In genomic region chr12:108003483-108003882, GRCm38 (mm10) we compare ENCODE assay signal across 8 mouse cellular contexts. TPM values are rescaled to one million over a fixed set of nuclear protein-coding genes. Genes with fewer than 3 reads are reported as not detected.
DNase-seq lines count a peak whose midpoint lies in the region; ATAC-seq and TF ChIP-seq lines count a peak whose summit lies in the region.

TSS of gene Bcl11b (minus strand) at chr12:108003602.

- ATAC-seq in embryonic facial prominence, embryonic 13.5 days (ENCODE audit: insufficient number of reproducible peaks, insufficient read depth, low FRiP score, low TSS enrichment, low read depth): no peak
- ATAC-seq in intestine, embryonic 14.5 days (replicated peaks; ENCODE audit: low FRiP score, low TSS enrichment, low read depth): peak; percentile 29; the same call in 1 of the 2 replicates
- ATAC-seq in midbrain, embryonic 12.5 days (ENCODE audit: low FRiP score, low read depth): no peak

- peak within 1 kb of the TSS; percentile 100 for H3K9ac ChIP-seq in embryonic facial prominence, embryonic 13.5 days
- H3K9ac ChIP-seq in intestine, embryonic 14.5 days (ENCODE audit: low read length): peak within 1 kb of the TSS; percentile 74
- peak within 1 kb of the TSS; percentile 90 for H3K9ac ChIP-seq in midbrain, embryonic 12.5 days (replicated peaks)

- intact Hi-C loops in left cerebral cortex, adult 2 months (cut with DNase I): loop anchor here (5.0 kb wide), 2 partner anchors 1526 to 1626 kb away; no protein-coding TSS in a partner anchor

- no peak for TF ChIP-seq CTCF in left cerebral cortex, adult 2 months (IDR thresholded peaks at IDR 0.05)

- H3K27ac ChIP-seq in left cerebral cortex, adult 2 months: peak within 1 kb of the TSS; percentile 84
- peak within 1 kb of the TSS; percentile 100 for H3K27ac ChIP-seq in embryonic facial prominence, embryonic 13.5 days
- H3K27ac ChIP-seq in intestine, embryonic 14.5 days (ENCODE audit: low read depth): peak within 1 kb of the TSS; percentile 92
- H3K27ac ChIP-seq in midbrain, embryonic 12.5 days (replicated peaks): peak within 1 kb of the TSS; percentile 95

- no peaks in the 10 kb centered on the region for H3K9me3 ChIP-seq in embryonic facial prominence, embryonic 13.5 days
- H3K9me3 ChIP-seq in intestine, embryonic 14.5 days (ENCODE audit: control insufficient read depth, low read length): no peaks in the 10 kb centered on the region
- no peaks in the 10 kb centered on the region for H3K9me3 ChIP-seq in midbrain, embryonic 12.5 days

- 0% methylated on average over 19 of the region's 19 CpGs for WGBS in embryonic facial prominence, embryonic 13.5 days
- under 1% methylated on average over 19 of the region's 19 CpGs for WGBS in intestine, embryonic 14.5 days
- WGBS in midbrain, embryonic 12.5 days: under 1% methylated on average over 16 of the region's 19 CpGs

- peak within 1 kb of the TSS; percentile 93 for H3K4me2 ChIP-seq in embryonic facial prominence, embryonic 13.5 days
- H3K4me2 ChIP-seq in intestine, embryonic 14.5 days (ENCODE audit: low read length): peak within 1 kb of the TSS; percentile 93
- H3K4me2 ChIP-seq in midbrain, embryonic 12.5 days (replicated peaks): peak within 1 kb of the TSS; percentile 70

- H3K27me3 ChIP-seq in embryonic facial prominence, embryonic 13.5 days: no peaks in the 10 kb centered on the region
- H3K27me3 ChIP-seq in intestine, embryonic 14.5 days (replicated peaks; ENCODE audit: control insufficient read depth, insufficient read depth, low read length): peaks cover 16% of the 10 kb centered on the region; the same call in 1 of the 2 replicates
- peaks cover 22% of the 10 kb centered on the region for H3K27me3 ChIP-seq in midbrain, embryonic 12.5 days

- DNase-seq in left cerebral cortex, adult 2 months (ENCODE audit: extremely low spot score in 1 of 2, low spot score in 2 of 2): no peak
- no peak for DNase-seq in left cerebral cortex, adult 9 months (ENCODE audit: low spot score in 2 of 2)
- no peak for DNase-seq in intestine, embryonic 14.5 days (ENCODE audit: low spot score)
- DNase-seq in adrenal gland, adult 18-20 months (ENCODE audit: low spot score in 2 of 2): no peak
- no peak for DNase-seq in spleen, postnatal 36 days (ENCODE audit: low spot score in 2 of 2)
- DNase-seq in embryo, embryonic 9.5 days (ENCODE audit: extremely low spot score): no peak

- H3K4me1 ChIP-seq in embryonic facial prominence, embryonic 13.5 days: peaks cover 46% of the 10 kb centered on the region
- peaks cover 23% of the 10 kb centered on the region for H3K4me1 ChIP-seq in intestine, embryonic 14.5 days (replicated peaks; ENCODE audit: control insufficient read depth, insufficient read depth, low read length)
- peaks cover 46% of the 10 kb centered on the region for H3K4me1 ChIP-seq in midbrain, embryonic 12.5 days

- peak within 1 kb of the TSS; percentile 52 for H3K4me3 ChIP-seq in left cerebral cortex, adult 2 months
- peak within 1 kb of the TSS; percentile 97 for H3K4me3 ChIP-seq in embryonic facial prominence, embryonic 13.5 days
- peak within 1 kb of the TSS; percentile 74 for H3K4me3 ChIP-seq in intestine, embryonic 14.5 days (ENCODE audit: low read depth, low read length)
- peak within 1 kb of the TSS; percentile 94 for H3K4me3 ChIP-seq in midbrain, embryonic 12.5 days

- H3K36me3 ChIP-seq in embryonic facial prominence, embryonic 13.5 days: no peaks in the 10 kb centered on the region
- H3K36me3 ChIP-seq in intestine, embryonic 14.5 days (ENCODE audit: control insufficient read depth, insufficient read depth, low read length): no peaks in the 10 kb centered on the region
- no peaks in the 10 kb centered on the region for H3K36me3 ChIP-seq in midbrain, embryonic 12.5 days

RNA-seq across cellular contexts. Expression of gene Bcl11b, which starts in this region (rescaled TPM):
- 10 to 100 TPM; 57.8 to 69.0 TPM for total RNA-seq in left cerebral cortex, adult 2 months (2021)
- 35.7 and 40.6 TPM in 2 replicates for polyA plus RNA-seq in embryonic facial prominence, embryonic 13.5 days (2015; fragmentation: Nextera tagmentation; extraction: Ambion mirVana)
- 8.3 and 8.8 TPM in 2 replicates for polyA plus RNA-seq in intestine, embryonic 14.5 days (2014; fragmentation: Nextera tagmentation; extraction: Ambion mirVana)
- polyA plus RNA-seq in midbrain, embryonic 12.5 days (2016; fragmentation: Nextera tagmentation; extraction: Ambion mirVana): 16.1 and 19.5 TPM in 2 replicates
- total RNA-seq in adrenal gland, adult 18-20 months (2021): under 1 TPM; 0.13 to 0.61 TPM

Comparison
In these comparisons a context has a peak if more than half of its experiments do, and no peak if none do; other contexts are left out.
1. RNA of gene Bcl11b (total RNA-seq): 57.8 to 69.0 TPM in left cerebral cortex, adult 2 months; 0.13 to 0.61 TPM in adrenal gland, adult 18-20 months; every median in the first group is over 10 times any median in the second.
2. Peak in every context shown above with its lines, with median percentiles within 50 percentile points of each other: H3K27ac ChIP-seq, H3K4me3 ChIP-seq, H3K4me2 ChIP-seq and H3K9ac ChIP-seq.